15 mouse cellular contexts compared by ENCODE assay signal in the genomic region with DNA sequence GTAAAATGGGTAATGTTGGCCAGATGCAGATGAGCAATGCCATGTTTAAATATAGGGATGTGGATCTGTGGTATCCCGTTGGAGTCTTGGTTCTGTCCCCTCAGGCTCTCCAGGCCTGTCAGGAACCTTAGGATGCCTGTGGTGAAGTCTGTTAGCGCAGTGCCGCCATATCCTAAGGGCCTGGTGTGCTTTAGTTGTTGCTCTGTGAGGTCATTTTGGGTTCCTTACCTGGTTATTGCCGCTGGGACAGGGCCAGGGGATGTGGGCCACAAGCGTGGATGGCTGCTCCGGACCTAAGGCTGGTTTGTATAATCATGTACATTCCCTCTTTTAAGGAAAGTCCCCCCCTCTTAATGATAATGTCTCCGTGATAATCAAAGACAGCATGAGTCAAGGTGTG. TPM values are rescaled to one million over a fixed set of nuclear protein-coding genes. Genes with fewer than 3 reads are reported as not detected.
DNase-seq lines count a peak whose midpoint lies in the region; ATAC-seq lines count a peak whose summit lies in the region.
"Had no signal": no experiment of that assay in that cellular context is flagged by ENCODE, and none has a peak within 500 bp of the region (broad histone marks: within the 10 kb centered on the region; RNA-seq: fewer than 3 reads in every experiment).

No protein-coding gene starts in this region.

- peak overlapping the region; percentile 69 for H3K4me2 ChIP-seq in forebrain, embryonic 13.5 days
- H3K4me2 ChIP-seq in forebrain, embryonic 11.5 days (ENCODE audit: low read depth, low read length, severe bottlenecking): no peak overlapping the region
- H3K4me2 ChIP-seq in neural tube, embryonic 11.5 days (ENCODE audit: low read depth): peak overlapping the region; percentile 43; the same call in 1 of the 2 replicates
- peak overlapping the region; percentile 68; the same call in 1 of the 2 replicates for H3K4me2 ChIP-seq in liver, embryonic 13.5 days

- no peaks in the 10 kb centered on the region for H3K9me3 ChIP-seq in forebrain, embryonic 13.5 days (replicated peaks)
- H3K9me3 ChIP-seq in forebrain, embryonic 11.5 days (ENCODE audit: control insufficient read depth, low read length): no peaks in the 10 kb centered on the region
- H3K9me3 ChIP-seq in neural tube, embryonic 11.5 days (ENCODE audit: control insufficient read depth, low read length): no peaks in the 10 kb centered on the region
- H3K9me3 ChIP-seq in liver, embryonic 13.5 days (replicated peaks): no peaks in the 10 kb centered on the region
- H3K9me3 ChIP-seq: limb, embryonic 15.5 days had no signal

- peaks cover 14% of the 10 kb centered on the region for H3K4me1 ChIP-seq in forebrain, embryonic 13.5 days
- H3K4me1 ChIP-seq in forebrain, embryonic 11.5 days (replicated peaks; ENCODE audit: control insufficient read depth, insufficient read depth, low read length): peaks cover 3% of the 10 kb centered on the region; the same call in 1 of the 2 replicates
- peaks cover 5% of the 10 kb centered on the region; the same call in 1 of the 2 replicates for H3K4me1 ChIP-seq in neural tube, embryonic 11.5 days (ENCODE audit: control insufficient read depth, insufficient read depth, low read length)
- H3K4me1 ChIP-seq in liver, embryonic 13.5 days (replicated peaks): peaks cover 13% of the 10 kb centered on the region
- H3K4me1 ChIP-seq: limb, embryonic 15.5 days had no signal

- H3K36me3 ChIP-seq in forebrain, embryonic 13.5 days (ENCODE audit: poor library complexity, severe bottlenecking): peaks cover 4% of the 10 kb centered on the region
- H3K36me3 ChIP-seq in forebrain, embryonic 11.5 days (ENCODE audit: control insufficient read depth, insufficient read depth, low read length): no peaks in the 10 kb centered on the region
- 0 out of 2 replicates have a peak, but pooled peaks cover under 1% of the 10 kb centered on the region for H3K36me3 ChIP-seq in neural tube, embryonic 11.5 days (ENCODE audit: control insufficient read depth, insufficient read depth, low read length)
- H3K36me3 ChIP-seq in liver, embryonic 13.5 days: peaks cover 4% of the 10 kb centered on the region

- 91% methylated on average over 7 of the region's 7 CpGs for WGBS in forebrain, embryonic 13.5 days
- 91% methylated on average over 7 of the region's 7 CpGs for WGBS in forebrain, embryonic 11.5 days
- 95% methylated on average over 7 of the region's 7 CpGs for WGBS in neural tube, embryonic 11.5 days
- 81% methylated on average over 7 of the region's 7 CpGs for WGBS in liver, embryonic 13.5 days (ENCODE audit: insufficient replicate concordance)

- no peak for ATAC-seq in forebrain, embryonic 13.5 days
- no peak for ATAC-seq in forebrain, embryonic 11.5 days (replicated peaks; ENCODE audit: low FRiP score)
- no peak for ATAC-seq in neural tube, embryonic 11.5 days (ENCODE audit: insufficient read depth, low FRiP score, low TSS enrichment)
- ATAC-seq in liver, embryonic 13.5 days (ENCODE audit: low read depth): no peak
- ATAC-seq: Patski had no signal

- peak overlapping the region; percentile 52 for H3K4me3 ChIP-seq in forebrain, embryonic 13.5 days
- H3K4me3 ChIP-seq in forebrain, embryonic 11.5 days (ENCODE audit: low read depth, low read length): no peak overlapping the region
- no peak overlapping the region for H3K4me3 ChIP-seq in neural tube, embryonic 11.5 days (ENCODE audit: low read depth, low read length)
- no peak overlapping the region for H3K4me3 ChIP-seq in liver, embryonic 13.5 days (replicated peaks)

- peak overlapping the region; percentile 64; the same call in 1 of the 2 replicates for H3K9ac ChIP-seq in forebrain, embryonic 13.5 days
- no peak overlapping the region for H3K9ac ChIP-seq in forebrain, embryonic 11.5 days (ENCODE audit: low read length)
- H3K9ac ChIP-seq in neural tube, embryonic 11.5 days (ENCODE audit: low read length): no peak overlapping the region
- no peak overlapping the region for H3K9ac ChIP-seq in liver, embryonic 13.5 days

- no peaks in the 10 kb centered on the region for H3K27me3 ChIP-seq in forebrain, embryonic 13.5 days
- no peaks in the 10 kb centered on the region for H3K27me3 ChIP-seq in forebrain, embryonic 11.5 days (ENCODE audit: control insufficient read depth, insufficient read depth, low read length)
- H3K27me3 ChIP-seq in neural tube, embryonic 11.5 days (ENCODE audit: control insufficient read depth, insufficient read depth, low read length): no peaks in the 10 kb centered on the region
- H3K27me3 ChIP-seq in liver, embryonic 13.5 days: no peaks in the 10 kb centered on the region
- H3K27me3 ChIP-seq: limb, embryonic 15.5 days; Patski had no signal

- H3K27ac ChIP-seq in forebrain, embryonic 13.5 days: no peak overlapping the region
- no peak overlapping the region for H3K27ac ChIP-seq in forebrain, embryonic 11.5 days (ENCODE audit: low read depth, low read length)
- no peak overlapping the region for H3K27ac ChIP-seq in neural tube, embryonic 11.5 days (ENCODE audit: low read depth, low read length)
- no peak overlapping the region for H3K27ac ChIP-seq in liver, embryonic 13.5 days

- no peak for DNase-seq in forebrain, embryonic 11.5 days (ENCODE audit: low spot score)
- DNase-seq in neural tube, embryonic 11.5 days (ENCODE audit: low spot score): no peak
- DNase-seq in neural tube, embryonic 10.5 days (ENCODE audit: extremely low spot score, low spot score): no peak
- no peak for DNase-seq in liver, embryonic 13.5 days
- no peak for DNase-seq in layer of hippocampus, adult 9-10 months (ENCODE audit: low spot score)
- no peak for DNase-seq in layer of hippocampus, adult 18-20 months (ENCODE audit: low spot score in 2 of 2)
- DNase-seq in right cerebral cortex, postnatal 25 days: no peak
- DNase-seq: adrenal gland, postnatal 36 days; cerebellum, postnatal 10 days; heart, adult 18-20 months; kidney, postnatal 25 days; retina, postnatal 1 day had no signal

RNA-seq across cellular contexts. Expression of a gene that starts 1.2 kb away (rescaled TPM):
- polyA plus RNA-seq in forebrain, embryonic 13.5 days (2015; fragmentation: Nextera tagmentation; extraction: Ambion mirVana): 10.1 and 11.1 TPM in 2 replicates
- 12.8 and 13.9 TPM in 2 replicates for polyA plus RNA-seq in forebrain, embryonic 11.5 days (2014; fragmentation: Nextera tagmentation; extraction: Ambion mirVana)
- 11.2 and 12.6 TPM in 2 replicates for polyA plus RNA-seq in neural tube, embryonic 11.5 days (2014; fragmentation: Nextera tagmentation; extraction: Ambion mirVana)
- polyA plus RNA-seq in liver, embryonic 13.5 days (2015; fragmentation: Nextera tagmentation; extraction: Ambion mirVana): 1.8 and 2.5 TPM in 2 replicates
- total RNA-seq in layer of hippocampus, adult 18-20 months (2021): 1 to 10 TPM; 4.2 to 4.7 TPM

RNA-seq across cellular contexts. Expression of a gene that starts 17.7 kb away (rescaled TPM):
- polyA plus RNA-seq in forebrain, embryonic 13.5 days (2015; fragmentation: Nextera tagmentation; extraction: Ambion mirVana): 2.3 and 2.4 TPM in 2 replicates
- 4.4 and 4.7 TPM in 2 replicates for polyA plus RNA-seq in forebrain, embryonic 11.5 days (2014; fragmentation: Nextera tagmentation; extraction: Ambion mirVana)
- polyA plus RNA-seq in neural tube, embryonic 11.5 days (2014; fragmentation: Nextera tagmentation; extraction: Ambion mirVana): 2.1 and 2.4 TPM in 2 replicates
- polyA plus RNA-seq in liver, embryonic 13.5 days (2015; fragmentation: Nextera tagmentation; extraction: Ambion mirVana): 1.2 and 1.3 TPM in 2 replicates
- total RNA-seq in layer of hippocampus, adult 18-20 months (2021): 1 to 10 TPM; 2.2 to 2.3 TPM

RNA-seq across cellular contexts. Expression of a gene that starts 32.6 kb away (rescaled TPM):
- 2.9 and 3.2 TPM in 2 replicates for polyA plus RNA-seq in forebrain, embryonic 13.5 days (2015; fragmentation: Nextera tagmentation; extraction: Ambion mirVana)
- polyA plus RNA-seq in forebrain, embryonic 11.5 days (2014; fragmentation: Nextera tagmentation; extraction: Ambion mirVana): 3.1 and 3.3 TPM in 2 replicates
- 2.1 and 2.3 TPM in 2 replicates for polyA plus RNA-seq in neural tube, embryonic 11.5 days (2014; fragmentation: Nextera tagmentation; extraction: Ambion mirVana)
- polyA plus RNA-seq in liver, embryonic 13.5 days (2015; fragmentation: Nextera tagmentation; extraction: Ambion mirVana): 0.75 and 0.86 TPM in 2 replicates
- total RNA-seq in layer of hippocampus, adult 18-20 months (2021): 1 to 10 TPM; 8.0 to 8.3 TPM
